Mouse (Mus musculus) cerebellum, adult 18-20 months (tissue): ENCODE data around the gene Tmem258.
"Not testable (repeated sequence)": the region's sequence is repeated elsewhere in the genome, so short reads cannot be mapped to it uniquely, and the experiment has no call there.

Experiments
- DNase-seq, 2 experiments: peaks; one replicate each; pipeline ENCODE4 v3.0.0; 2021

The Tmem258 gene

GRCm38 (mm10) chr19:10203848-10204615 is at the start of gene Tmem258, which contains the start of gene Fen1:
Gene Tmem258, plus strand, starts transcription at chr19:10204014.
Gene Fen1, minus strand, starts transcription at chr19:10204169.
- DNase-seq: peak; percentile 89 to 94

- no peak for DNase-seq
Observed at GRCm38 (mm10) chr19:10157725-10158124, 46.1 kb upstream of the Tmem258 start.

GRCm38 (mm10) chr19:10163896-10164295 is 39.9 kb upstream of the Tmem258 start:
- DNase-seq: no peak

DNA sequence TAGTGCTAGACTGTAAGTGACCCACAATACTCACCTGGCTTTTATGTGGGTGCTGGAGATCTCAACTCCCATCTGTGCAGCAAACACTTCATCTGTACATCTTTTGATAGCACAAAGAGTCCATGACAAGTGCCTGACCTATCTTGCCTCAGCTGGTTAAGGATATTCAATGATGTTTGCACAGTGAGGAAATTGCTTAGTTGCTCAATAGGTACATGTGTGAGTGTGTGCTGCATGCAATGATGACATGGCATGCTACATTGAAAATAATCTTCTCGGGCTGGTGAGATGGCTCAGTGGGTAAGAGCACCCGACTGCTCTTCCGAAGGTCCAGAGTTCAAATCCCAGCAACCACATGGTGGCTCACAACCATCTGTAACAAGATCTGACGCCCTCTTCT is 37.9 kb upstream of the Tmem258 start:
- DNase-seq: not testable (repeated sequence)

- no peak for DNase-seq
Observed at GRCm38 (mm10) chr19:10167112-10167511, 36.7 kb upstream of the Tmem258 start.

DNA sequence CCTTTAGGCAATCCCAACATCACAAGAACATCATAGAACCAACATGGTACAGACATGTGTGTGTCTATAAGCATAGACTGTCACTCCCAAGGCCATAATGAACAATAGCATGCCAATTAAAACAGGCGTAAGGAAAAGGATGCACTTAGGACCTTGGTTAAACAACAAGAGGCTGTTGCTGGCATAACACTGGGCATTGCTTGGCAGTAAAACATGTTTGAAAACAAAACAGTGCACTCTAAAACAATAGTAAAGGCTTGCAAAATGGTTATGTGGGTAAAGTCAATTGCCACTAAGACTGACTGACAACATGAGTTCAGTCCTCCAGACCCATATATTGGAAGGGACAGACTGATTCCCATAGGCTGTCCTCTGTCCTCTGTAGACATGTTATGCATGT is 35.9 kb upstream of the Tmem258 start:
- DNase-seq: no peak

GRCm38 (mm10) chr19:10168441-10168840 is 35.4 kb upstream of the Tmem258 start:
- no peak for DNase-seq

- DNase-seq: no peak
Observed at GRCm38 (mm10) chr19:10169179-10169578, 34.6 kb upstream of the Tmem258 start.

GRCm38 (mm10) chr19:10169692-10170330 is 34.0 kb upstream of the Tmem258 start:
- not testable (repeated sequence) for DNase-seq

- DNase-seq: no peak
Observed at GRCm38 (mm10) chr19:10170466-10170865, 33.3 kb upstream of the Tmem258 start.

GRCm38 (mm10) chr19:10171359-10171758 is 32.5 kb upstream of the Tmem258 start:
- no peak for DNase-seq

GRCm38 (mm10) chr19:10171846-10172245 is 32.0 kb upstream of the Tmem258 start:
- DNase-seq: peak in 1 of 2 experiments; percentile 44

DNA sequence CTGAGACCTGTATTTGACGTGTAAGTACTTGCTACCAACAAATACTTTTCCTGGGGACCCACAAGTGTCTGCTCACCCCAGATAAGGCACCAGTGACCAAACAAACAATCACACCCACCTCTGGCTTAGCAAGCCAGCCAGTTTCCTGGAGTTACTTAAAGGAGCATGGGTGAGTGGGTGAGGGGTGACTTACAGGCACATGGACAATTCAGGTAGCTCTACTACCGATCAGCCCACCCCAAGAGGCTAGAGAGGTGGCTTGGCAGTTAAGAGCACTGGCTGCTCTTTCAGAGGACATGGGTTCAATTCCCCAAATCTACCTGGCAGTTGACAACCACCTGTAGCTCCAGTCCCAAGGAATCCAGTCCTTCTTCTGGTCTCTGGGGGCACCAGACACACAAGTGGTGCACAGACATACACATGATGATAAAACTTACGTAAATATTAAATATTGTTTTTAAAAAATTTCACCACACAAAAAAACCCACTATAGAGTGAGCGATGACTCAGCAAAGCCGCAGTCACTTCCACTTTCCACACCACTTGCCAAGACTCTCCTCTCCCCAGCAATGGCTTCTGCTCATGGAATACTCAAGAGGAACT is 30.6 kb upstream of the Tmem258 start:
- DNase-seq: no peak

DNA sequence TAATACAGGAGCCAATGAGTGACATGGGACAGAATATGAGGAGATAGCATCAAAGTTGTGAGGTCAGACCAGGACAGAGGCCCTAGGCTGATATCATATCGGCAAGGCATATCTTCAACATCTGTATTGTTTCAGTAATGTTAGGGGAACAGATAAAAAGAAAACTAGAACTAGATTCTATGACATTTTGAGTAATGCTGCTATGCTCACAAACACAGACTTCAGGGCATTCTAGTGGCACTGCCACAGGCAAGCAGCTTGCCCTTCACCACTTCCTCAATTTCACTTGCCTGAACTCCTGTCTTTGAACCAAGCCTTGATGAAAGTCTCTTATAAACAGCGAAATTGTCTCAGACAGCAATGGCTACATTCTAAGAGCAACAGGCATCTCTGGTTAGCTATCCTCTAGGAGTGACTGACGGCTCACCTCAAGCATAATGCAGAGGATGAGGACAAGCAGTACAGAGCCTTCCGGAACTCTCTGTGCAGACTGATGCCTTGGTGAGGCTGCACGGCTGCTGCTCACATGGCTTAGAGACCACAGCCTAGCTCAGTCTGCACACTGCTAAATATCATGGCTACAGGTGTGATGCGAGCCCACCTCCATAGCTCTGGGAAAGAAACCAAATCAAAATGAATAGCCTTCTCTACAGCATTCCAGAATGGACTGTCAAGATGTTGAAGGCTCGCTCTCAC is 29.8 kb upstream of the Tmem258 start:
- no peak for DNase-seq

GRCm38 (mm10) chr19:10174956-10175355 is 28.9 kb upstream of the Tmem258 start:
- no peak for DNase-seq

DNA sequence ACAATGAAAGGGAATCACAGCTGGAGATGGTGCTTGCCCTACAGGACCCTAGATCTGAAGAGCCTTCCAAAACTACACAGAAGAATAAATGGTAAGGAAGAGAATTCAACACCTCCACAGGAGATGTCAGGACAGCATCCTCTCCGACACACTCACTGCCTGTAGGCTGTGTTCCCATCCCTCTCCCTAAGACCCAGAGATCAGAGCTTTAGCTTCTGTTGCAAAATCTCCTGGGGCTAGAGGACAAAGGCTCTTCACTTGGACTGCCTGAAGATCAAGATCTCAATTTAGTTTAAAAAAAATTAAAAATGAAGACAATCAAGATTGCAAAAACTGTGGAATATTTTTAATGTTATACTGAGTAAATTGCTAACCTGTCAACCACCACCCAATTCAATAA is 27.3 kb upstream of the Tmem258 start:
- no peak for DNase-seq

DNA sequence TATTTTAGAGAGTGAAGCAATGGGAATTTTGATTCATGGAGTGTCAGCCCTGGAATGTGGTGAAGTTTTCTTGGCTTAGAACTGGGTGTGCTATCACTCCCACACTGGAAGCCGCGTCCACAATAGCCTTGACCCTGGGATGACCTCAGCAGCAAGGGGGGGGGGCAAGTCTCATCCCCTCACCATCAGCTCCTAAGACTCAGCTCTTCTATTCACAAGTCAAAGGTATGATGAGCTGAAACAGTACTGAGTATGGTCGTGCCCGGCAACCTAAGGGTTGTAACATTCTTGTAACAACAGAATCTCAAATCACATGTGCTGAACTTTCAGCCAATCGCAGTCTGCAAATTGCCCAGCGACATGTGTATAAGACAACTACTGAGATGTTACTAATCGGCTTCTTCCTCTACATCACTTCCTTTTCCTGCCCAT is 26.9 kb upstream of the Tmem258 start:
- DNase-seq: no peak

DNA sequence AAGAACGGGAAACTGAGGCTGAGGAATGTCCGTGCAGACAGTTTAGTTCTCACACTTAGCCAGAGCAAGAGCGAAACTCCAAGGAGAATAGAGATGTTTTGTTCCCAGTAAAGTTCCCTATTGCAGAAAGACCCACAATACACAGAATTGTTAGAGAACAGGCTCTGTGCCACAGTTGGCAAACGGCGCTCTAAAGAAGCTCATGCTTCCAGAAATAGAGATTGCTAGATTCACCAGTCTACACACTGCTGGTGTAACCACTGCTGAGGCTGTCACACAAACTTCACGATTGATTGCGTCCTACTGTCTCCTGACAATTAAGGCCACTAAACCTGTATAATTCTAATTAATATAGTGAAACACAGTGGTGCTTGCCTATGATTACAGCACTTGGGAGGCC is 22.6 kb upstream of the Tmem258 start:
- no peak for DNase-seq

DNA sequence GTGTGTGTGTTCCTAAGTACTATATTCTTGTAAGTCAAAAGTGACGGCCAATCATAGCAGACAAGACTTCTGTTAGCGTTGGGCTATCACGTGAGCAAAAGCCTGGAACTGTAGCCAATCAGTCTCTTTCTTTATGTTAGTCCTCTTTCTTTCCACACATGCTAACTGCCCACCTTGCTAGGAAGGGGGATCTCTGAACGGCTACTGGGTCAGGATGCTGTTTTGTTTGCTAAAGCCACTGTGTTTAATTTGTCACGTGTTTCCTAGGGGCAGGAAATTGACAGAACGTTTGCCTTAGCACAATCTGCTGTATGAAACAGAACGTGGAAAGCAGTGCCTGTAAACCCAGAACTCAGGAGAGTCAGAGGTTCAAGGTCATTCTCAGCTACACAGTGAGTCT is 21.7 kb upstream of the Tmem258 start:
- DNase-seq: no peak

GRCm38 (mm10) chr19:10182670-10183298 is 21.0 kb upstream of the Tmem258 start, which contains the start of gene Fads1:
Gene Fads1, plus strand, starts transcription at chr19:10182888.
- peak; percentile 95 for DNase-seq

DNA sequence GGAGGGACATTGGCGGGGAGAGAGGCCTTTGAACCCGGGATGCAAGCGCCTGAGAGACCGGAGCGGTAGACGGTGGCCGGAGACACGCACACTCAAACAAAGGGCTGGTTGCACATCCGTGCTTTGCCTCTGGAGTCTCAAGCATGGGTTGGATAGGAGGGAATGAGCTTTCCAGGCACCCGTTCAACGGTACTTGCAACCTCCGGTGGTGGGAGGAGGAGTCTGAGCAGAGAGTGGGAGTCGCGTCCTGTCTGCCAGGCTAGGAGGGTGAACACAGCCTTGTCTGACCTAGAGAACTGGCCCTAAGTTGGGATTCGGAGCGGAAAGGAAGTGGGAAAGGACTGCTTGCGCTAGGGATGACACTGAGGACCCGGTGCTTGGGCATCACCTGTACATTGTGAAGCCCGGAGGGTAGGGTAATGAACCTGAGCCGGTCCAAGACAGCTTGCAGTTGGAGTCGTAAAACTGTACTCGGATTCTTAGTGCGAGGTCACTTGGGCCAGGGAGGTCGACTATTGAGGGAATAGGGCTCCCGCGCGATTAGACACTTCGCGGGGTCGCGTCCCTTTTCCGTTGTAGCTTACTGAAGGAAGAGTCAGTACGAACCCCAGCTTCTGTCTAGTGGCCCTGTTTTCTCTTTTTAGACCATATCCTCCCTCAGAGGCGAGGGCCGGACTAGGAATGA is 20.4 kb upstream of the Tmem258 start:
- peak; percentile 70 to 76 for DNase-seq

- DNase-seq: no peak
Observed at GRCm38 (mm10) chr19:10184096-10184495, 19.7 kb upstream of the Tmem258 start.
